Mouse (Mus musculus): ENCODE data around the gene Hsd17b7. TPM values are rescaled to one million over a fixed set of nuclear protein-coding genes. Genes with fewer than 3 reads are reported as not detected.
A peak's percentile ranks its signal among the peaks of the same experiment; 100 is the strongest.

Hsd17b7 gene
- polyA plus RNA-seq, 1 experiment from 2014 or later: 21.9 TPM

GRCm38 (mm10) chr1:169931698-169932097 is 37.3 kb downstream of the Hsd17b7 start:
- Histone ChIP-seq H3K4me1 (peaks cover 14% of the 10 kb centered on the region; the same call in 1 of the 2 replicates), H3K9me3 (replicated peaks) (no peaks in the 10 kb centered on the region), H3K4me3 (no peak overlapping the region), H3K4me2 (replicated peaks) (no peak overlapping the region), H3K27me3 (no peaks in the 10 kb centered on the region), H3K9ac (no peak overlapping the region), H3K27ac (no peak overlapping the region), H3K36me3 (no peaks in the 10 kb centered on the region)
- no peak for ATAC-seq (ENCODE audit: low FRiP score)
- 86% methylated on average over 7 of the region's 7 CpGs for WGBS

DNA sequence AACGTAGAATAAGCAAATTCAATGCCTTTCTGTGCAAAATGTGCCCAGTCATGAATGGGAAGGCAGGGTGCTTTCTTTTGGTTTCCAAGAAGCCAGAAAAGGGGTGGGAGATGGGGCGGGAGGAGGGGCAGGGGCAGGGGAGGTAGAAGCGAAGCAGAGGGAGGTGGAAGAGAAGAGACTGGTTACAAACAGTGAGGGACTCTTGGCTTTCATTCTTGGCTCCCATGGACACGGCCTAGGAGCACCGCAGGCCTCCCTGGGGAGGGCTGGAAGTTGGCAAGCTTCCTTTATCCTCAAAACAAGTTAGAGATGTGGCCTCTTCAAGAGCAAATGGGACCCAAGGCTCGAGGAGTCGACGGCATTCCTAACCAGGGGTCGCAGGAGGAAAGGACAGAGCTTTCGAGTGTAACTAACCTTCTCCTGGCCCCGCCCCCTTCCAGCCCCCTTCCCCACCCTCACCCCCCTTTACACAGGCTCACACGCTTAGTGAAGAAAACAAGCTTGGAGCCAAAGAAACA is 40.5 kb downstream of the Hsd17b7 start, which contains the start of gene Ccdc190:
Ccdc190 (plus strand) TSS at position 195 of the 518 bp plus-strand sequence.
- Histone ChIP-seq H3K4me2 (replicated peaks) (peak within 1 kb of the TSS; percentile 21), H3K36me3 (no peaks in the 10 kb centered on the region), H3K9me3 (replicated peaks) (no peaks in the 10 kb centered on the region), H3K27me3 (no peaks in the 10 kb centered on the region), H3K4me1 (peaks cover 8% of the 10 kb centered on the region; the same call in 1 of the 2 replicates), H3K4me3 (no peak within 1 kb of the TSS), H3K9ac (no peak within 1 kb of the TSS), H3K27ac (peak within 1 kb of the TSS; percentile 40; the same call in 1 of the 2 replicates)
- 18% methylated on average over 12 of the region's 12 CpGs for WGBS
- peak; percentile 81 for ATAC-seq (ENCODE audit: low FRiP score)

DNA sequence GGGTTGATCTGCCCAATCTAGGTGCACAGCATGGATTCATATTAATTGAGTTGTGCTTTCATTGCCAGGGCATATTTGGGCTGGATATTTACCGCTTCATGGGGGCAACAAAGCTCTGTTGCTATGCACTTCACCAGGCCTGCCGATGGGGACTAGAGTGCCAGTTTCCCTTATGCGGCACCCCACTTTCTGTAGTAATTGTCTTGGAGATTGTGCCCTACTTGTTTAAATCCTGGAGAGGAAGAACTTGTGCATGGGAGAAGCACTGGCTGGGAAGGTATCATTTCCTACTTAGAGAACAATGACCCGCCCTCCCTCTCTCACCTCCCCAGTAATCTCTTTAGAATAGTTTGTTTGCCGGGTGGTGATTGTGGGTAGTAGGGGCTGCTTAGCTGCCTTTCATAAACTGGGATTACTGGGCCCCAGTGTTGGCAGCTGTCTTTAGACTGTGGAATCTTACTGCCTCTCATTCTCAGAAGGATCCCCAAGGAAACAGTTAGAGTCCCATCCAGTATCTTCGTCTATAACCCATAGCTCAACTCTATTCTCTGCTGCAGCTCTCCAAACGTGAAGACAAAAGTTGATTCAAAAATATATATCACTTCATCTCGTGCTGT is 41.2 kb downstream of the Hsd17b7 start:
- peak; percentile 55; the same call in 1 of the 2 replicates for ATAC-seq (ENCODE audit: low FRiP score)

GRCm38 (mm10) chr1:169924567-169924966 is 44.5 kb downstream of the Hsd17b7 start:
- H3K27ac ChIP-seq: no peak overlapping the region
- WGBS: 84% methylated on average over 2 of the region's 2 CpGs
- H3K27me3 ChIP-seq: 0 out of 2 replicates have a peak, but pooled peaks cover 5% of the 10 kb centered on the region

More for the DNA sequence above, 41.2 kb downstream of the Hsd17b7 start:
- Histone ChIP-seq H3K27me3 (no peaks in the 10 kb centered on the region), H3K4me2 (replicated peaks) (peak overlapping the region; percentile 21; the same call in 1 of the 2 replicates), H3K4me3 (no peak overlapping the region), H3K9ac (no peak overlapping the region), H3K4me1 (peaks cover 8% of the 10 kb centered on the region; the same call in 1 of the 2 replicates), H3K27ac (peak overlapping the region; percentile 40; the same call in 1 of the 2 replicates), H3K9me3 (replicated peaks) (no peaks in the 10 kb centered on the region), H3K36me3 (no peaks in the 10 kb centered on the region)
- 63% methylated on average over 8 of the region's 8 CpGs for WGBS

DNA sequence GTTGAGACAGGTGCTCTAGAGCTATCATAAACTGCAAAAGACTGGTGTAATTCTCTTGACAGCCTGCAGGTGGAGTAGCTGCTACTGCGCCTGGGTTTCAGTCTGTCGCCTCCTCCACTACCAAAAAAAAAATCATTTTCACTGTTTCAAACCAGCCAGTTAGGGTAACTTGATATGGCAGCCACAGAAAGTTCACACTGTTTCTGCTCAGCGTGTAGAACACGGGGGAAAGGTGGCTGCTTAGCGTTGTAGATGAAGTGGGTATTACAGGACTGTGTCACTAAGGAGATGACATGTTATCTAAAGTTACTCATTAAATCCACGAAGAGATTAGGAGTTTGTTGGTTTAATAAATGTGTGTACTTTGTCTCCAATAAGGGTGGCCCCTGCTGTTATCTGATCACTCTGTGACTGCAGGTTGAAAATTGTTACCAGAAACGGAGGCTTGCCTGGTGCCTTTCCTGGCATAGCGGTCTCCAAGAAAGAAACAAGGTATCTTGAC is 47.3 kb downstream of the Hsd17b7 start:
- WGBS: 38% methylated on average over 8 of the region's 8 CpGs
- Histone ChIP-seq H3K9me3 (replicated peaks) (no peaks in the 10 kb centered on the region), H3K9ac (no peak overlapping the region), H3K36me3 (no peaks in the 10 kb centered on the region), H3K27ac (no peak overlapping the region), H3K4me3 (no peak overlapping the region), H3K4me2 (replicated peaks) (no peak overlapping the region), H3K27me3 (0 out of 2 replicates have a peak, but pooled peaks cover 5% of the 10 kb centered on the region), H3K4me1 (peaks cover 2% of the 10 kb centered on the region; the same call in 1 of the 2 replicates)
- no peak for ATAC-seq (ENCODE audit: low FRiP score)

More at GRCm38 (mm10) chr1:169924567-169924966, 44.5 kb downstream of the Hsd17b7 start:
- Histone ChIP-seq H3K4me3 (no peak overlapping the region), H3K4me2 (replicated peaks) (no peak overlapping the region), H3K9me3 (replicated peaks) (no peaks in the 10 kb centered on the region), H3K36me3 (no peaks in the 10 kb centered on the region), H3K9ac (no peak overlapping the region), H3K4me1 (peaks cover 5% of the 10 kb centered on the region; the same call in 1 of the 2 replicates)
- no peak for ATAC-seq (ENCODE audit: low FRiP score)

- no peak overlapping the region for H3K9ac ChIP-seq
- no peaks in the 10 kb centered on the region for H3K36me3 ChIP-seq
- H3K27me3 ChIP-seq: 0 out of 2 replicates have a peak, but pooled peaks cover 5% of the 10 kb centered on the region
- H3K4me2 ChIP-seq (replicated peaks): no peak overlapping the region
- peak; percentile 59; the same call in 1 of the 2 replicates for ATAC-seq (ENCODE audit: low FRiP score)
- H3K4me3 ChIP-seq: no peak overlapping the region
- WGBS: 4% methylated on average over 11 of the region's 11 CpGs
- no peaks in the 10 kb centered on the region for H3K9me3 ChIP-seq (replicated peaks)
- peaks cover 8% of the 10 kb centered on the region; the same call in 1 of the 2 replicates for H3K4me1 ChIP-seq
- no peak overlapping the region for H3K27ac ChIP-seq
Measured at GRCm38 (mm10) chr1:169919211-169919610, 49.8 kb downstream of the Hsd17b7 start.

DNA sequence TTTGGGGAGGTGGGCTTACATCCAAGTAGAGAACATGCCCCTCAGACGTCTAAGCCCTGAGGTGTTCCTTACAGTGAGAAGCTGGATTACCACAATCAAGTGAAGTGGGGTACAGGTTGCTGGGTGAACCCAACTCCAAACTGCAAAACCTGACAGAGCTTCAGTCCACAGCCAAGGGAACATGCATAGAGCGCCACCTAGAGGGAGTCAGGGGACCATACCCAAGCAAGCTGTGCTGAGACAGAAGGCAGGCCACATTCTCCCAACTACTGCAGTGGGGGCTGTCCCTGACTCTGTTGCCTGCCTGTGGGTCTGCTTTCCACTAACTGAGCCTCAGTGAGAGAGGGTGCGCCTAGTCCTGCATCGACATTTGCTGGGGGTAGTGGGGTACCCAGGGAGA is 51.0 kb downstream of the Hsd17b7 start:
- peaks cover 8% of the 10 kb centered on the region; the same call in 1 of the 2 replicates for H3K4me1 ChIP-seq
- no peak overlapping the region for H3K4me2 ChIP-seq (replicated peaks)
- 0 out of 2 replicates have a peak, but pooled peaks cover 5% of the 10 kb centered on the region for H3K27me3 ChIP-seq
- no peak overlapping the region for H3K4me3 ChIP-seq
- no peak overlapping the region for H3K9ac ChIP-seq
- 34% methylated on average over 4 of the region's 4 CpGs for WGBS
- no peak overlapping the region for H3K27ac ChIP-seq
- H3K36me3 ChIP-seq: no peaks in the 10 kb centered on the region
- ATAC-seq (ENCODE audit: low FRiP score): peak; percentile 38; the same call in 1 of the 2 replicates
- H3K9me3 ChIP-seq (replicated peaks): no peaks in the 10 kb centered on the region

DNA sequence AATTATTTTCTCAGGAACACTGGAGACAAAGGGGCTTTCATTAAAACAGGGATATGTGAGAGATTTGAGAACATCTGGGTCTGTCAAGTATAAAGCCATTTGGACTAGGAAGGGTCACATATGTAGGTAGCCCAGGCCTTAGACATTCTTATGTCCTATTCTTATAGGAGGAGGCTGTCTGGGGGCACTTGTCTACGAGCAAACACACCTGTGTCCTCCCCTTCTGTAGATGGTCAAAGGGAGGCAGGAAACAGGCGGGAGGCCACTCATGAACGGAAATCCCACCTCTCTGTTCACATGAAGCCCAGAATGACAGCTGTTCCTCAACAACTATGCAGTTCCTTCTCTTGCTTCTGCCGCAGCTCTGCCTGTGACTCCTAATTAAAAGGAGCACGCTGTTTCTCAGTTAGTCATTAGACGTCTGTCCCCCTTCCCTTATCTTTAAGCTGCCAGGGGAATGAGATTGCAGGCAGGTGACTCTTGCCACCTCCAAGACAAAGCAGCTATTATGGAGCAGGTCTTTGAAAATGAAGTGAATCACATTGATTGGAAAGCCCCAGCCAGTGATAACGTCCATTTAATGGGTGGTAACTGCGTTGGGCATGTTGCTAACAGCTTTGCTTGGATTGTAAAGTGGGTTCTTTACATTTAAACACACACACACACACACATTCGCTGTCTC is 51.8 kb downstream of the Hsd17b7 start:
- no peak overlapping the region for H3K4me3 ChIP-seq
- H3K9ac ChIP-seq: no peak overlapping the region
- no peak overlapping the region for H3K4me2 ChIP-seq (replicated peaks)
- H3K27me3 ChIP-seq: 0 out of 2 replicates have a peak, but pooled peaks cover 5% of the 10 kb centered on the region
- H3K36me3 ChIP-seq: no peaks in the 10 kb centered on the region
- peaks cover 8% of the 10 kb centered on the region; the same call in 1 of the 2 replicates for H3K4me1 ChIP-seq
- H3K9me3 ChIP-seq (replicated peaks): no peaks in the 10 kb centered on the region
- H3K27ac ChIP-seq: no peak overlapping the region
- ATAC-seq (ENCODE audit: low FRiP score): no peak
- WGBS: 65% methylated on average over 9 of the region's 9 CpGs

- H3K27me3 ChIP-seq: 0 out of 2 replicates have a peak, but pooled peaks cover 5% of the 10 kb centered on the region
- no peaks in the 10 kb centered on the region for H3K36me3 ChIP-seq
- no peak overlapping the region for H3K9ac ChIP-seq
- H3K9me3 ChIP-seq (replicated peaks): no peaks in the 10 kb centered on the region
- WGBS: 64% methylated on average over 7 of the region's 7 CpGs
- H3K4me1 ChIP-seq: peaks cover 8% of the 10 kb centered on the region; the same call in 1 of the 2 replicates
- 0 out of 2 replicates have a peak, but pooled peaks have one; percentile 24 for ATAC-seq (ENCODE audit: low FRiP score)
- no peak overlapping the region for H3K27ac ChIP-seq
- no peak overlapping the region for H3K4me3 ChIP-seq
- H3K4me2 ChIP-seq (replicated peaks): no peak overlapping the region
Measured at GRCm38 (mm10) chr1:169916659-169917058, 52.4 kb downstream of the Hsd17b7 start.

DNA sequence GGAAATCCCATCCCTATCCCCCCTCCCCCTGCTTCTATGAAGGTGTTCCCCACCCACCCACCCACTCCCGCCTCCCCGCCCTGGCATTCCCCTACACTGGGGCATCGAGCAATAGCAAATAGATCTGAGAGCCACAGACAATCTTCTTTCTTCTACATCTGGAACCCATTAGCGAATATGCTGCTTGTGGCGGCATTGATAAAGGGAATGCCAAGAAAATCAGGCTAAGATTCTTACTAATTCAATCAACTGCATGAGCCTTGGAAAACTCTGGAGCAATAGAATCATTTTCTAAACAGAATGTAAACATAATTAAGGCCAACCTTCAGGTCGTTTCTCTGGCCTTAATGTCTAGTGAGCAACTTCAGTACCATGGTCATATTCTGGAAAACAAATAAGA is 57.5 kb downstream of the Hsd17b7 start:
- WGBS: 72% methylated on average over 6 of the region's 6 CpGs
- Histone ChIP-seq H3K4me1 (peaks cover 4% of the 10 kb centered on the region; the same call in 1 of the 2 replicates), H3K27me3 (no peaks in the 10 kb centered on the region), H3K9me3 (replicated peaks) (no peaks in the 10 kb centered on the region), H3K27ac (no peak overlapping the region), H3K36me3 (no peaks in the 10 kb centered on the region), H3K4me3 (no peak overlapping the region), H3K9ac (no peak overlapping the region), H3K4me2 (replicated peaks) (no peak overlapping the region)
- ATAC-seq (ENCODE audit: low FRiP score): no peak

DNA sequence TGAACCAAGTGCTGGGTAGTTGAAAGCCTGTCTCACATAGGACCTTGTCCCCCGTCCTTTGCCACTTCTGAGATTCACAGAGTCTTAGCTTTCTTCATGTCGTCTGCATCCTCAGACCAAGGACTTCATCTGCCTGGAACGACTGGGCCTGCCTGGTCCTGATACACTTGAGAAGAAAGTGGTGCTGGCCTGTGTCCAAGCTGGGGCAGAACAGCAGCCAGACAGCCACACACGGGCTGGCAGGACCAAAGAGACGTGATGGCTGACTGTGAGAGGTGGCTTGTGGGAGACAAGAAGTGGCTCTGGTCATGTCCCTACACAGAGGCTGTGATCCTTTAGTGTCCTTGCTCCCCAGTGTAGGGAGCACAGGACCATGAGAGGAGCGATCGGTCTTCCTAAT is 58.3 kb downstream of the Hsd17b7 start:
- H3K4me1 ChIP-seq: no peaks in the 10 kb centered on the region
- no peak overlapping the region for H3K4me3 ChIP-seq
- H3K27ac ChIP-seq: no peak overlapping the region
- no peak overlapping the region for H3K4me2 ChIP-seq (replicated peaks)
- H3K9me3 ChIP-seq (replicated peaks): no peaks in the 10 kb centered on the region
- no peaks in the 10 kb centered on the region for H3K27me3 ChIP-seq
- no peak for ATAC-seq (ENCODE audit: low FRiP score)
- WGBS: 85% methylated on average over 7 of the region's 7 CpGs
- H3K36me3 ChIP-seq: no peaks in the 10 kb centered on the region
- no peak overlapping the region for H3K9ac ChIP-seq

DNA sequence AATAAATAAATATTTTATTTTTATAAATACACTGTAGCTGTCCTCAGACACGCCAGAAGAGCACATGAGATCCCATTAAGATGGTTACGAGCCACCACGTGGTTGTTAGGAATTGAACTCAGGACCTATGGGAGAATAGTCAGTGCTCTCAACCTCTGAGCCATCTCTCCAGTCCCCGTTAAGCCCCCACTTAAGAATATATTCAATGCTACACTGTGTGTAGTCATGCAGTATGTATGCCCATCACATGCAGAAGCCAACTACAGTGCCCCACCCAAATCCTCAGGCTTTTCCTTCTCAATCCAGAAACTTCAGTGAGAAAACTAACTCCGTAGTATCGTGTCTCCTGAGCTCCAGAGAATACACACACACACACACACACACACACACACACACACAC is 59.4 kb downstream of the Hsd17b7 start:
- 95% methylated on average over 6 of the region's 6 CpGs for WGBS
- no peaks in the 10 kb centered on the region for H3K4me1 ChIP-seq
- H3K4me2 ChIP-seq (replicated peaks): no peak overlapping the region
- no peaks in the 10 kb centered on the region for H3K36me3 ChIP-seq
- no peak for ATAC-seq (ENCODE audit: low FRiP score)
- no peak overlapping the region for H3K4me3 ChIP-seq
- no peaks in the 10 kb centered on the region for H3K9me3 ChIP-seq (replicated peaks)
- H3K27me3 ChIP-seq: no peaks in the 10 kb centered on the region
- no peak overlapping the region for H3K9ac ChIP-seq
- no peak overlapping the region for H3K27ac ChIP-seq

Measured in hindbrain, embryonic 12.5 days (tissue).